Mouse (Mus musculus): ENCODE measurements at regions not wholly inside any gene's neighbourhood (a gene's known extent, or its start where the extent isn't known, plus 50 kb on each side); places are given as distances from the start of the nearest gene placed in this dataset.

GRCm38 (mm10) chr11:111735961-111736360 is 670.0 kb downstream of the Kcnj2 start:
- 93% methylated on average over 5 of the region's 5 CpGs for WGBS
- ATAC-seq (ENCODE audit: low FRiP score): no peak
- Histone ChIP-seq H3K27me3 (replicated peaks) (no peaks in the 10 kb centered on the region), H3K9ac (replicated peaks) (no peak overlapping the region), H3K4me1 (no peaks in the 10 kb centered on the region), H3K4me3 (replicated peaks) (no peak overlapping the region), H3K9me3 (replicated peaks) (no peaks in the 10 kb centered on the region), H3K27ac (replicated peaks) (no peak overlapping the region), H3K36me3 (no peaks in the 10 kb centered on the region), H3K4me2 (no peak overlapping the region)

GRCm38 (mm10) chr11:111743356-111743755 is 677.4 kb downstream of the Kcnj2 start:
- no peak for ATAC-seq (ENCODE audit: low FRiP score)
- no peaks in the 10 kb centered on the region for H3K9me3 ChIP-seq (replicated peaks)
- H3K4me1 ChIP-seq: no peaks in the 10 kb centered on the region
- H3K27ac ChIP-seq (replicated peaks): no peak overlapping the region
- 60% methylated on average over 6 of the region's 6 CpGs for WGBS
- no peaks in the 10 kb centered on the region for H3K36me3 ChIP-seq
- H3K4me3 ChIP-seq (replicated peaks): no peak overlapping the region
- no peaks in the 10 kb centered on the region for H3K27me3 ChIP-seq (replicated peaks)
- H3K9ac ChIP-seq (replicated peaks): no peak overlapping the region
- H3K4me2 ChIP-seq: no peak overlapping the region

- Histone ChIP-seq H3K4me1 (no peaks in the 10 kb centered on the region), H3K9me3 (replicated peaks) (no peaks in the 10 kb centered on the region), H3K4me2 (no peak overlapping the region), H3K27ac (replicated peaks) (no peak overlapping the region), H3K36me3 (no peaks in the 10 kb centered on the region), H3K4me3 (replicated peaks) (no peak overlapping the region), H3K27me3 (replicated peaks) (no peaks in the 10 kb centered on the region), H3K9ac (replicated peaks) (no peak overlapping the region)
- WGBS: 65% methylated on average over 7 of the region's 7 CpGs
- no peak for ATAC-seq (ENCODE audit: low FRiP score)
Measured at GRCm38 (mm10) chr11:111747262-111747946, 681.4 kb downstream of the Kcnj2 start.

GRCm38 (mm10) chr11:111747947-111748322 is 682.0 kb downstream of the Kcnj2 start:
- Histone ChIP-seq H3K36me3 (no peaks in the 10 kb centered on the region), H3K4me3 (replicated peaks) (no peak overlapping the region), H3K27me3 (replicated peaks) (no peaks in the 10 kb centered on the region), H3K27ac (replicated peaks) (no peak overlapping the region), H3K9me3 (replicated peaks) (no peaks in the 10 kb centered on the region), H3K4me1 (no peaks in the 10 kb centered on the region), H3K4me2 (no peak overlapping the region), H3K9ac (replicated peaks) (no peak overlapping the region)
- no peak for ATAC-seq (ENCODE audit: low FRiP score)
- 83% methylated on average over 2 of the region's 2 CpGs for WGBS

GRCm38 (mm10) chr11:111748496-111748895 is 682.5 kb downstream of the Kcnj2 start:
- WGBS: 79% methylated on average over 1 of the region's 1 CpGs
- Histone ChIP-seq H3K27me3 (replicated peaks) (no peaks in the 10 kb centered on the region), H3K4me2 (no peak overlapping the region), H3K9ac (replicated peaks) (no peak overlapping the region), H3K4me3 (replicated peaks) (no peak overlapping the region), H3K4me1 (no peaks in the 10 kb centered on the region), H3K9me3 (replicated peaks) (no peaks in the 10 kb centered on the region), H3K27ac (replicated peaks) (no peak overlapping the region), H3K36me3 (no peaks in the 10 kb centered on the region)
- no peak for ATAC-seq (ENCODE audit: low FRiP score)

GRCm38 (mm10) chr11:111754735-111755134 is 688.8 kb downstream of the Kcnj2 start:
- H3K36me3 ChIP-seq: no peaks in the 10 kb centered on the region
- no peak overlapping the region for H3K4me3 ChIP-seq (replicated peaks)
- H3K4me1 ChIP-seq: no peaks in the 10 kb centered on the region
- H3K4me2 ChIP-seq: no peak overlapping the region
- no peak overlapping the region for H3K27ac ChIP-seq (replicated peaks)
- H3K27me3 ChIP-seq (replicated peaks): no peaks in the 10 kb centered on the region
- H3K9me3 ChIP-seq (replicated peaks): no peaks in the 10 kb centered on the region
- no peak overlapping the region for H3K9ac ChIP-seq (replicated peaks)
- ATAC-seq (ENCODE audit: low FRiP score): no peak
- 92% methylated on average over 2 of the region's 2 CpGs for WGBS

GRCm38 (mm10) chr11:111763081-111763480 is 697.1 kb downstream of the Kcnj2 start:
- H3K9me3 ChIP-seq (replicated peaks): no peaks in the 10 kb centered on the region
- H3K4me2 ChIP-seq: no peak overlapping the region
- 91% methylated on average over 3 of the region's 3 CpGs for WGBS
- no peaks in the 10 kb centered on the region for H3K36me3 ChIP-seq
- no peak overlapping the region for H3K4me3 ChIP-seq (replicated peaks)
- H3K9ac ChIP-seq (replicated peaks): no peak overlapping the region
- ATAC-seq (ENCODE audit: low FRiP score): no peak
- H3K4me1 ChIP-seq: no peaks in the 10 kb centered on the region
- no peak overlapping the region for H3K27ac ChIP-seq (replicated peaks)
- H3K27me3 ChIP-seq (replicated peaks): no peaks in the 10 kb centered on the region

GRCm38 (mm10) chr11:111766371-111767011 is 700.5 kb downstream of the Kcnj2 start:
- no peak for ATAC-seq (ENCODE audit: low FRiP score)
- Histone ChIP-seq H3K9me3 (replicated peaks) (no peaks in the 10 kb centered on the region), H3K9ac (replicated peaks) (no peak overlapping the region), H3K4me1 (no peaks in the 10 kb centered on the region), H3K4me3 (replicated peaks) (no peak overlapping the region), H3K27ac (replicated peaks) (no peak overlapping the region), H3K4me2 (no peak overlapping the region), H3K27me3 (replicated peaks) (no peaks in the 10 kb centered on the region), H3K36me3 (no peaks in the 10 kb centered on the region)
- WGBS: 18% methylated on average over 6 of the region's 6 CpGs

GRCm38 (mm10) chr11:111767012-111767392 is 701.0 kb downstream of the Kcnj2 start:
- Histone ChIP-seq H3K9ac (replicated peaks) (no peak overlapping the region), H3K9me3 (replicated peaks) (no peaks in the 10 kb centered on the region), H3K4me2 (no peak overlapping the region), H3K4me1 (no peaks in the 10 kb centered on the region), H3K4me3 (replicated peaks) (no peak overlapping the region), H3K27me3 (replicated peaks) (no peaks in the 10 kb centered on the region), H3K36me3 (no peaks in the 10 kb centered on the region), H3K27ac (replicated peaks) (no peak overlapping the region)
- no peak for ATAC-seq (ENCODE audit: low FRiP score)
- 73% methylated on average over 1 of the region's 1 CpGs for WGBS

- Histone ChIP-seq H3K27ac (replicated peaks) (no peak overlapping the region), H3K27me3 (replicated peaks) (no peaks in the 10 kb centered on the region), H3K9me3 (replicated peaks) (no peaks in the 10 kb centered on the region), H3K4me3 (replicated peaks) (no peak overlapping the region), H3K4me2 (no peak overlapping the region), H3K36me3 (no peaks in the 10 kb centered on the region), H3K9ac (replicated peaks) (no peak overlapping the region), H3K4me1 (no peaks in the 10 kb centered on the region)
- 89% methylated on average over 2 of the region's 2 CpGs for WGBS
- ATAC-seq (ENCODE audit: low FRiP score): no peak
Measured at GRCm38 (mm10) chr11:111774108-111774679, 708.2 kb downstream of the Kcnj2 start.

GRCm38 (mm10) chr11:111781321-111781720 is 715.4 kb downstream of the Kcnj2 start:
- Histone ChIP-seq H3K9me3 (replicated peaks) (no peaks in the 10 kb centered on the region), H3K27ac (replicated peaks) (no peak overlapping the region), H3K4me2 (no peak overlapping the region), H3K36me3 (no peaks in the 10 kb centered on the region), H3K27me3 (replicated peaks) (no peaks in the 10 kb centered on the region), H3K4me1 (no peaks in the 10 kb centered on the region), H3K9ac (replicated peaks) (no peak overlapping the region), H3K4me3 (replicated peaks) (no peak overlapping the region)
- ATAC-seq (ENCODE audit: low FRiP score): no peak
- 76% methylated on average over 7 of the region's 7 CpGs for WGBS

GRCm38 (mm10) chr11:111791267-111791926 is 725.4 kb downstream of the Kcnj2 start:
- WGBS: 91% methylated on average over 6 of the region's 6 CpGs
- Histone ChIP-seq H3K4me2 (no peak overlapping the region), H3K4me1 (no peaks in the 10 kb centered on the region), H3K9me3 (replicated peaks) (no peaks in the 10 kb centered on the region), H3K27me3 (replicated peaks) (no peaks in the 10 kb centered on the region), H3K9ac (replicated peaks) (no peak overlapping the region), H3K36me3 (no peaks in the 10 kb centered on the region), H3K4me3 (replicated peaks) (no peak overlapping the region), H3K27ac (replicated peaks) (no peak overlapping the region)
- ATAC-seq (ENCODE audit: low FRiP score): no peak

Data from neural tube, embryonic 15.5 days (tissue).